Mouse (Mus musculus): ENCODE results near the gene Apob.
A peak's percentile ranks its signal among the peaks of the same experiment; 100 is the strongest.

The Apob gene

DNA sequence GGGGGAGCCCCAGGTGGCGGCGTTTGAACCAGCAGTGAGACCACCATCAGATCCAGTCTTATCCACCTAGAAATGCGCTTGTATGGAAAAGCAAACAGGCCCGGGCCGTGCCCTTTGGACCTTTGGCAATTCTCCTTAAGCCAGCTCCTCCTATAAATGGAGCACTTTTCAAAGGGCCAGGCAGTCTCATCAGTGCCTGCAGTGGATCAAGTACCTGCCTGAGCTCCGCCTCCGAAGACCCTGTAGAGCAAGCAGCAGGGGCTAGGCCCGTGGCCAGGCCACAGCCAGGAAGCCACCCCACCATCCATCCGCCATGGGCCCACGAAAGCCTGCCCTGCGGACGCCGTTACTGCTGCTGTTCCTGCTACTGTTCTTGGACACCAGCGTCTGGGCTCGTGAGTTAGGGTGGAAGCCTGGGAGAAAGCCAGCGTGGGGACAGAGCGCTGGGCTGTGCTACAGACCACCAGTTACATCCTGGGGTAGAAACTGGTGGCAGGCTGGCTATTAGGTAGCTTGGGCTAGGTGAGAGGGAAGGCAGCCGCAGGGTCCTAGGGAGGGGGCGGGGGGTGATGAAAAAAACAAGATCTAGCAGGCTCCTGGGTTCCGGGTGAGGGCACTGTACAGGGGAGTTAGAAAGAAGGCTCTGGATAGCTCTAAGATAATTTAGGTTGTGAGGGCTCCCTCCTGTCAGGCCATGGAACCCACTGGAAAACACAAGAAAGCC lies at the start of gene Apob:
Apob (plus strand) TSS at position 183 of the 724 bp plus-strand sequence.
- no peak for TF ChIP-seq GATA4 (IDR thresholded peaks at IDR 0.05; ENCODE audit: insufficient replicate concordance, low read length)

DNA sequence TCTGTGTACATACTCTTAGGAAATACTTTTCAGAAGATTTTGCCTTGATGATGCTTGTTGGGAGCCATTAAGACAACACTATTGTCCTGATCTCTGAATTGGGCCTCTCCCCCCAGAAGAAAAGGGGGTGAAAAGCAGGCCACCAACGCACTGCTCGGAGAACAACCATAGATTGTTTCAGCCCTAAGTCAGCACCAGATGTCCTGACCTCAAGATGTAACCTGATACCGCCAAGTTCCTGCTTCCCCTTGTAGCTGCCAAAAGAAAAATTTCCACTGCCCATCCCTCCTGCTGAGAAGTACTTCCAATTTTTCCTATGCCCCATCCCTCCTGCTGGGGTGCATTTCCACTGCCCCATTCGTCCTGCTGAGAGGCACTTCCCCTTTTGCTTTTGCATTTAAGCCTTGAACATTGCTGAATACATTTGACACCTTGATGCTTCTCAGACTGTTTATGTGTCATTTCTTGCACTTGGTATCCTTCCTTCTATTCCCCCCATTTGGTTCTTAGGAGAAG lies 45.0 kb upstream of the Apob start:
- no peak for TF ChIP-seq GATA4 (IDR thresholded peaks at IDR 0.05; ENCODE audit: insufficient replicate concordance, low read length)

DNA sequence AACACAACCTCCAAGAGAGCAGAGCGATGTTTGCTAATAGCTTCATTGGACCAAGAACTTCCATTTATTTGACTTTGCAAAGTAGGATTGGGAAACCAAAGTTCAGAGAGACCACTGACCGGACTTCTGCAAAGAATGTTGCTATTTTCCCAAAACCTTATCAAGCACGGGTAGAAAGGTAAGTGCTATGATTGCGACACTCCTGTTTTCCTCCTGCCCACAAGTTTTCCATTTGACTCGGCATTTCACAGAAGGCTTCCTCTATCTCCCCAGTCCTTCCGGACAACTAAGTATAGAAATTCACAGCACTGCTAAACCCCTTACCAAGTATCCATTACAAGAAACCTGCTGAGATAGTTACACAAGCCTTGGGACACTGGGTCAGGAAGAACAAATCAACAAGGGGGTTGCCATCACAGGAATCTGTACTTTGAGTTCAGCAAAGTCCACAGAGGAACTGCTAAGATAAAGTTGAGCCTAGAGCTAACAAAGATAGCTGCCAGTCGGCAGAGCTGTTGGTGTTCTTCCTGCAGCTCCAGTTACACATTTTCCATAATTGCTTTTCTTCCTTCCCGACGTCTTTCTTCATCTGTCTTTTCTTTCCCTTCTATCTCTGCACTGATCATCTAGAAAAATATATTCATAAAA lies 27.2 kb upstream of the Apob start:
- peak; percentile 87 for TF ChIP-seq GATA4 (IDR thresholded peaks at IDR 0.05; ENCODE audit: insufficient replicate concordance, low read length)

DNA sequence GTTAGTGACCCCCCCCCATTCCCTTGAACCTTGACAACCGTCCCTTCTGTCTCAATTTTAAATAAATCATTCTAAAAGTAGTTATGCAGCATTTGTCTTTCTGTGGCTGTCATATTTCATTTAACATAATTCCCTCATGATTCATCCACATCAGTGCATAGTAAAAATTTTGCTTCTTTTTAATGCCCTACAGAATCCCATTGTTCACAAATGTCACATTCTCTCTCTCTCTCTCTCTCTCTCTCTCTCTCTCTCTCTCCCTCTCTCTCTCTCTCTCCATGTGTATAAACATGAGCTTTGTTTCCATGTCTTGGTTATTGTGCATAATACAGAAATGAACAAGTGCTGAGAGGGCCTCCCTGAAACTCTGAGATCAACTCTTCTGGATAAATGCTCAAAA lies 18.6 kb upstream of the Apob start:
- TF ChIP-seq GATA4 (IDR thresholded peaks at IDR 0.05; ENCODE audit: insufficient replicate concordance, low read length), result no peak

DNA sequence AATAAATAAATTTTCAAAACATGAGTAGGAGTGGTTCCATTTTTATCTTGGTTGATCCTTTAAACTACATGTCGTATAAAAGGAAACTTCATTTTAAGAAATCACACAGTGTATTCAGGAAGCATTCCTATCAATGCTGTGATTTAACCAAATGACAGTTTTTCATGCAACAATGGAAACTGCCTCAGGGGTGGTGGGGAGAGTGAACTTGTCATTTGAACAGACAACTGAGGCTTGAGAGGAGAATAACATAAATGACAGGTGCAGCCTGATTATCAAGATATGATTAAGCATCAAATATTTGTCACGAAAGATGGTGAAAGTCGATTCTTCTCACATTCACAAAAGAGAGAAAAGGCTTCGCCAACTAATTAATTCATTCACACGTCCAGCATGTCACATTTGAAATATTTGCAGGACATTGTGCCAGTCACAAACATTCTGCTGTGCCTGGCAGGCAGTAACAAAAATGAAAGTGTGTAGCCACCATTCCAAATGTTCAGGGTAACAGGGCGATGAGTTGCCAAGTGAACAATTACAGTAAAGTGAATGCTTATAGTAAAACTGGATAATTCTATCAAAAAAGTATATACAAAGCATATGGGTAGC lies 18.0 kb upstream of the Apob start:
- TF ChIP-seq GATA4 (IDR thresholded peaks at IDR 0.05; ENCODE audit: insufficient replicate concordance, low read length), result no peak

DNA sequence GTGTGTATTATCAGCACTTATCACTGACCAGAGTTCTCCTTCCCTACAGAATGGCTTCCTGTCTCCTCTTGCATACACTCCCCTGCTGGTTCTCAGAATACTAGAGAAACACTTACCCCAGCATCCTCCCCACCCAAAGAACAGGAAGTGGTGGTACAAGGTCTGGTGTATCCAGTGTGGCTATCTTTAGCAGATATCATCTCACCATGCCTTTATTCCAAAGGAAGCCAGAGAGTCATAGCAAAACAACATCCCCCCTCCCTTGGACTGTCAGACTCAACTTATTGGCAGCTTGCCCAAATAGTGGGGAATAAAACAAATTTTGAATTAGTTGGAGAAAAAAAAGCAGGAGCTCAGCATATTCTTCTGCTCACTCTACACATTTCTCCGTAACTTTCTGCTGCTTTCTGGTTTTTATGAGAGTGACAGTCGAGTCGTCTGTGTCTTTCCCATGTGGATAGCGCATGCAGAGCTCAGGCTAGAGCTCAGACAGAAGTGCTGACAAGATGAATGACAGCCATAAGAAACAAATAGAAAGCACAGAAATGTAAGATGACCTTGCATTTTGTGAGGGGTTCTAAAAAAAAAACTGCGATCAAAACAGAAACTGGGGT lies 15.0 kb upstream of the Apob start:
- no peak for TF ChIP-seq GATA4 (IDR thresholded peaks at IDR 0.05; ENCODE audit: insufficient replicate concordance, low read length)

DNA sequence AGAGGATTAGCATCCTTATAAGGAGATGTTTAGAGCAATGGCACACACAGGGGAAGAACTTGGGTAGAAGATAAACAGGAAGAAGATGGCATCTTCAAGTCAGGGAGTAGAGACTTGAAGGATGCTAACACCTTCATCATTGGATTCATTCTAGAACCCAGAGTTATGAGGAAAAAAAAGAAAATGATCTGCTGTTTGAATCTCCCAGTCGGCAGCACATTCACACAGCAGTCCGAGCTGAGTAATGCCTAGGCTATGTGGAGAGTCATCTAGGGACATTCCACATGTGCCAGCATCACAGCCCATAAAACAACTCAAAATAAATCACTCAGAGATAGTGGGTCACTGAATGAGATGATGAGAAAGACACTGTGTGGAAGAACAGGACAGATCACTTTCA lies 10.2 kb upstream of the Apob start:
- no peak for TF ChIP-seq GATA4 (IDR thresholded peaks at IDR 0.05; ENCODE audit: insufficient replicate concordance, low read length)

DNA sequence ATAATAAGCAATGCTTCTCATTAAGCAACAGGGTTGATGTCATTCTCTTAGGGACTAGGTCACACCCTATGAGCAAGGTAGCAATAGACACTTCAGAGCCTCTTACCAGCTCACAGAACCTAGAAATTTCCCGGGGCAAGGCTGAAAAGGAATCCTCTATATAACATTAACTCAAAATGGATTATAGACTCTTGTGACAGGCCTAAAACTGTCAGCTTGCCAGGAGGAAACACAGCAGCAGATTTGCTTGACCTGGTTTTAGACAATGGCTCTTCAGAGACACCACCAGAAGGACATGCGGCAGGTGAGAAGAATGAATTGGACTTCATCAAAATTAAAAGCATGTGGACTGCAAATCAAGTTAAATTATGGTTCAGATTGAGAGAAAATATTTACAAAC lies 7.1 kb upstream of the Apob start:
- TF ChIP-seq GATA4 (IDR thresholded peaks at IDR 0.05; ENCODE audit: insufficient replicate concordance, low read length), result no peak

DNA sequence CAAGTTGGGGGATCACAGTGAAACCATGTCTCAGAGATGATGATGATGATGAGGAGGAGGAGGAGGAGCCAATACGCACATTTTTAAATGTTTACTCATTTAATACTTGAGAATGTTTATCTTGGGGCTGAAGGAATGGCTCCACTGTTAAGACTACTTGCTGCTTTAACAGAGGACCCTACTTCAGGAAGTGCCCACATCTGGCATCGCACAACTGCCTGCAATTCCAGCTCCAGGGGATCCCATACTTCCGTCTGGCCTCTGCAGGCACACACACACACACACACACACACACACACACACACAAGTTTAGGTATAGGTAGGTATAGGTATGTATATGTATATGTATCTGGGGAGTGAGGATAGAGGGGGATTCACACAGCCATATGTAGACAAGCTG lies 6.6 kb upstream of the Apob start:
- no peak for TF ChIP-seq GATA4 (IDR thresholded peaks at IDR 0.05; ENCODE audit: insufficient replicate concordance, low read length)

DNA sequence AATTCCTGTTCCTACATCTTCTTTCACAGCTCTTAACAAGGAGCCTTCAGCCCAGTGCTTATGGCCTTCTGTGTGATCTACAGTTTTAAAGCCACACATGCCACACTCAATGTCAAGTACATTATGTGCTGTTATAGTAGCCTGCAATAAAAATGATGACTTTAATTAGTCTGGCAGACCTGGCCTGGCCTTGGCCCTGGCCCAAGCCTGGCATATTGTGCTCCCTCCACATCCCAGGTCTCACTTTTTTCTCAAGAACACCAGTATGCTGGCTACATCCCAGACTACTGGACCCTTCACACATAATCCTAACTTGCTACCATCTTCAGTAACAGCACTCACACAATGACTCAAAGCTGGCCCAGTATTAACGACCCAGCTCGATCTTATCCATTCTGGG lies 5.7 kb upstream of the Apob start:
- no peak for TF ChIP-seq GATA4 (IDR thresholded peaks at IDR 0.05; ENCODE audit: insufficient replicate concordance, low read length)

DNA sequence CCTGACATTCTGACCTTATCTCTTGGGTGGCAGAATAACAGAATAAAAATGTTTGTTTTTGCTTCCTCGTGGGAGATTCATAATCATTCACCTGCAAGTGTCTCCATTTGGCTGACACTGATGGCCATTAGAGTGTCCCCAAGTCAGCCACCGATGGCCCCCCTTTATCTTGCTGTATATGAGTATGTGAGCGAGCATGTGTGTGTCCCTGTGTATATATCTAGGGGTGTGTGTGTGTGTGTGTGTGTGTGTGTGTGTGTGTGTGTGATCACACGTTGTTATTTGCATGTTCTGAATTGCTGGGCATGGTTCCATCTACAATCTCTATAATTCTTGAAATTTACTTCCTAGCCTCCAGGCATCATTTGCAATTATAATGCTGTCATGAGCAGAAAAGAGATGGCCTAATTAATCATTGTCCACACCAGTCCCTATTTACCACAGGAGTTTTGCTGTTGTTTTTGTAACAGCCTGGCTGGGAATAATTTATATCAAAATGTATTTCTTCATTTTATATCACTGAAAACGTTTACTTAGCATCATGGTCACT lies 3.6 kb upstream of the Apob start:
- no peak for TF ChIP-seq GATA4 (IDR thresholded peaks at IDR 0.05; ENCODE audit: insufficient replicate concordance, low read length)

DNA sequence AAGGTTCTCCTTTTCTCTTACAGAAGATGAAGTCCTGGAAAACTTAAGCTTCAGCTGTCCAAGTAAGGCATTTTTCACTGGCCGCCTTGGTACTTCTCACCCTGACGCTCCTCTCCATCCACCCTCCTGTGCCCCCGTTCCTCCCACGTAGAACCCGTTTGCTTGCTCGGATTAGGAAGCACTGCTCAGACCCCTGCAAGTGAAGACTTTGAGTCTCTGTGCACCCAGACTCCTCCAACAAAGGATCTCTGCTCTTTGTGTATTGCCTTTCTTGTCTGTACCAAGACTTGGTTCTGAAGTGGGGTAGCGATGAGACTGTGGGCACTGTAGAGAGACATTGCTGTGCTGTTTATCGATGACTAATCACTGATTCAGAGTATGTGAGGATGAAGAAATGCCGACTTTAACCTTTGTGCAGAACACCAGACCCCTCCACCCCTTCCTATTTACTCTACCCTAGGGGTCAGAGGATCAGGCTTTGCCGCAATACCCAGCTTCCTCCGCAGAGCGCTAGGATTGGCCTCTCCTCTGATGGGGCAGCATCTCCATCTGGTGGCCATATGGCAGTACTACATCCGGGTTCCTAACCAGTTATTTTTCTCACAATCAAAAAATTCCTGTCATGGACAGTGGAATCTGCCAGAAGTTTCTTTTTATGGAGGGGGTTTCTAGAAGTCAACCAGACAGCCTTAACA lies 889 bp downstream of the Apob start:
- TF ChIP-seq GATA4 (IDR thresholded peaks at IDR 0.05; ENCODE audit: insufficient replicate concordance, low read length), result no peak

DNA sequence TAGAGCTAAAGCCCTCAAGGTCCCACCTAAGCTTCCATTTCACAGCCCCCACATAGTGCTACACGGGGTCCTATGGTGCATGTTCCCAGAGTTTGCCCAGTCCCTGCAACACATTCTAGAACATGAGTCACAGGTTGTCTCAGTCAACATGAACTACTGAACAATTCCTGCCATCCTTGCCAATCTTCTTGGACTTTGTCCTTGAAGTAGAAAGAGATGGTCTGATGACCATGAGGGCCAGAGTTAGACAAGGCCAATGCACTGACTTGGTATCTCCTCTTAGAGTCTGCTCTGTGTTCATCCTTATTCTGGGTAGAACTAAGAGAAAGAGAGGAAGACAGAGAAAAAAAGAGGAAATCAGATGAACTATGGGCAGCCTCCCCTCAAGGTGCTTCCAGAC lies 7.0 kb downstream of the Apob start:
- TF ChIP-seq GATA4 (IDR thresholded peaks at IDR 0.05; ENCODE audit: insufficient replicate concordance, low read length), result no peak

DNA sequence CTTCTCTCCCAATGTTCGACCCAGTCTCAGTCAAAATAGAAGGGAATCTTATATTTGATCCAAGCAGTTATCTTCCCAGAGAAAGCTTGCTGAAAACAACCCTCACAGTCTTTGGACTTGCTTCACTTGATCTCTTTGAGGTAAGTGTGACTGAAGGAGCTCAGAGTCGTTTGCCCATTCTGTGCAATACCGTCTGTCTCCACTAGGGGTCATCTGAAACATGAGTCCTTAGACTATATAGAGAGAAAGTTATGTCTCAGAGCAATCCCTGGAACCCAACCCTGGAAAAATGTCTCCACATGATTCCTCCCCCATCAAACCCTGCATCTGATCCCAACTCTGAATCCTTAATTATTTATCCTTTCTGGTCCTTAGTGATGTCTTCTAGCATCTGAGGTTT lies 13.4 kb downstream of the Apob start:
- TF ChIP-seq GATA4 (IDR thresholded peaks at IDR 0.05; ENCODE audit: insufficient replicate concordance, low read length), result no peak

DNA sequence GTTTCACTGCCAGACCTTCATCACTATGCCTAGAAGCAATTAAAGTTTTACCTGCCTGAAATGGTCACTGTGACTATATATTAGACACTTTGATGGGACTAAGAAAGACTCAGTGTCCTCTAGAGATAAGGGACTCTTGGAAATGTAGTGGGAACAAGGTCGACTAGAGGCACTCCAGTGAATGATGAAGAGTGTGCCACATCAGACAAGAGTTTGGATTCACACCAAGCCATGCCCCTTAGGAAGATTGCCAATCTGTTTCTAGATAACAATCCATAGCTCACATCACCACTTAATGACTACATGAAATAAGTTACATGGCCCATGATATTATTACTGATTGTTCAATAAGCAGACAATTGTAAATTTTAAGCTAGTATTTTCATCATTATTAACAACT lies 14.1 kb downstream of the Apob start:
- peak; percentile 86 for TF ChIP-seq GATA4 (IDR thresholded peaks at IDR 0.05; ENCODE audit: insufficient replicate concordance, low read length)
